Mouse (Mus musculus): ENCODE data around the gene Myom3. TPM values are rescaled to one million over a fixed set of nuclear protein-coding genes. Genes with fewer than 3 reads are reported as not detected.
A peak's percentile ranks its signal among the peaks of the same experiment; 100 is the strongest.

The Myom3 gene
- polyA plus RNA-seq, 2 experiments, result 5.0 to 12.7 TPM

DNA sequence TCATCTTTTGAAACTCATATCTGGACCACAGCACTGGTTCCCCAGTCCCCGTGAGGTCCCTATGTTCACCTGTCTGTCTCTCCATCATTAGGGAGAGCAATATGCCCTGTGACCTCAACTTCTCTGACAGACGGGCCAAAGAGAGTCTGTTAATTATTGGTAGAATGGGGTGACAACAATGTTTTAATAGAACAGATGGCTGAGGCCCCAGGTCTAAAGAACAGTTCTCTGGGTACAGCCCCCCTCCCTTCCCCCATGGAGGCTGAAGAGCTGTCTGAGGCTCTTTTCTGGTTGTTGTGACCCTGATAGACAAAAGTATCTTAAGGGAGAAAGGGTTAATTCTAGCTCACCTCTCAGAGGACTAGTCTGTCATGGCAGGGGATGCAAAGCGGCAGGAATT, 58.9 kb downstream of the Myom3 start:
- 64% methylated on average over 3 of the region's 3 CpGs for WGBS
- Histone ChIP-seq H3K36me3 (ENCODE audit: control insufficient read depth, insufficient read depth, low read length) (no peaks in the 10 kb centered on the region), H3K9ac (ENCODE audit: low read depth, low read length, severe bottlenecking) (no peak overlapping the region), H3K27me3 (ENCODE audit: control insufficient read depth, insufficient read depth, low read length) (no peaks in the 10 kb centered on the region), H3K27ac (replicated peaks; ENCODE audit: low read depth, low read length) (no peak overlapping the region), H3K9me3 (ENCODE audit: control insufficient read depth, low read length) (no peaks in the 10 kb centered on the region), H3K4me2 (replicated peaks; ENCODE audit: low read depth, low read length, severe bottlenecking) (no peak overlapping the region), H3K4me1 (ENCODE audit: control insufficient read depth, insufficient read depth, low read length) (0 out of 2 replicates have a peak, but pooled peaks cover 3% of the 10 kb centered on the region), H3K4me3 (replicated peaks; ENCODE audit: low read length) (no peak overlapping the region)
- TF ChIP-seq POLR2A (IDR thresholded peaks at IDR 0.05; ENCODE audit: borderline replicate concordance, extremely low read depth, insufficient read depth, insufficient read length), result no peak
- ATAC-seq (ENCODE audit: low FRiP score, low read depth) (no peak), DNase-seq (ENCODE audit: low spot score) (no peak)

- no peaks in the 10 kb centered on the region for H3K9me3 ChIP-seq (ENCODE audit: control insufficient read depth, low read length)
- H3K36me3 ChIP-seq (ENCODE audit: control insufficient read depth, insufficient read depth, low read length), result no peaks in the 10 kb centered on the region
- peak overlapping the region; percentile 63 for H3K27ac ChIP-seq (replicated peaks; ENCODE audit: low read depth, low read length)
- no peak for TF ChIP-seq POLR2A (IDR thresholded peaks at IDR 0.05; ENCODE audit: borderline replicate concordance, extremely low read depth, insufficient read depth, insufficient read length)
- DNase-seq (ENCODE audit: low spot score) (peak; percentile 35), ATAC-seq (ENCODE audit: low FRiP score, low read depth) (peak; percentile 57; the same call in 1 of the 2 replicates)
- 53% methylated on average over 17 of the region's 17 CpGs for WGBS
- H3K4me1 ChIP-seq (ENCODE audit: control insufficient read depth, insufficient read depth, low read length), result 0 out of 2 replicates have a peak, but pooled peaks cover 3% of the 10 kb centered on the region
- H3K9ac ChIP-seq (ENCODE audit: low read depth, low read length, severe bottlenecking), result no peak overlapping the region
- no peak overlapping the region for H3K4me2 ChIP-seq (replicated peaks; ENCODE audit: low read depth, low read length, severe bottlenecking)
- no peak overlapping the region for H3K4me3 ChIP-seq (replicated peaks; ENCODE audit: low read length)
- no peaks in the 10 kb centered on the region for H3K27me3 ChIP-seq (ENCODE audit: control insufficient read depth, insufficient read depth, low read length)
Measured at GRCm38 (mm10) chr4:135819826-135820526, 60.5 kb downstream of the Myom3 start.

GRCm38 (mm10) chr4:135821772-135822171, 62.3 kb downstream of the Myom3 start:
- H3K27me3 ChIP-seq (ENCODE audit: control insufficient read depth, insufficient read depth, low read length), result no peaks in the 10 kb centered on the region
- no peaks in the 10 kb centered on the region for H3K36me3 ChIP-seq (ENCODE audit: control insufficient read depth, insufficient read depth, low read length)
- 0 out of 2 replicates have a peak, but pooled peaks cover 3% of the 10 kb centered on the region for H3K4me1 ChIP-seq (ENCODE audit: control insufficient read depth, insufficient read depth, low read length)
- DNase-seq (ENCODE audit: low spot score) (no peak), ATAC-seq (ENCODE audit: low FRiP score, low read depth) (no peak)
- H3K27ac ChIP-seq (replicated peaks; ENCODE audit: low read depth, low read length), result no peak overlapping the region
- TF ChIP-seq POLR2A (IDR thresholded peaks at IDR 0.05; ENCODE audit: borderline replicate concordance, extremely low read depth, insufficient read depth, insufficient read length), result no peak
- no peak overlapping the region for H3K4me3 ChIP-seq (replicated peaks; ENCODE audit: low read length)
- H3K4me2 ChIP-seq (replicated peaks; ENCODE audit: low read depth, low read length, severe bottlenecking), result no peak overlapping the region
- no peaks in the 10 kb centered on the region for H3K9me3 ChIP-seq (ENCODE audit: control insufficient read depth, low read length)
- 92% methylated on average over 4 of the region's 4 CpGs for WGBS
- H3K9ac ChIP-seq (ENCODE audit: low read depth, low read length, severe bottlenecking), result no peak overlapping the region

GRCm38 (mm10) chr4:135823298-135823697, 63.8 kb downstream of the Myom3 start:
- no peaks in the 10 kb centered on the region for H3K9me3 ChIP-seq (ENCODE audit: control insufficient read depth, low read length)
- ATAC-seq (ENCODE audit: low FRiP score, low read depth), result no peak
- H3K27me3 ChIP-seq (ENCODE audit: control insufficient read depth, insufficient read depth, low read length), result no peaks in the 10 kb centered on the region
- no peak overlapping the region for H3K9ac ChIP-seq (ENCODE audit: low read depth, low read length, severe bottlenecking)
- H3K4me2 ChIP-seq (replicated peaks; ENCODE audit: low read depth, low read length, severe bottlenecking), result no peak overlapping the region
- DNase-seq (ENCODE audit: low spot score), result no peak
- no peak overlapping the region for H3K27ac ChIP-seq (replicated peaks; ENCODE audit: low read depth, low read length)
- WGBS, result 70% methylated on average over 2 of the region's 2 CpGs
- 0 out of 2 replicates have a peak, but pooled peaks cover 9% of the 10 kb centered on the region for H3K4me1 ChIP-seq (ENCODE audit: control insufficient read depth, insufficient read depth, low read length)
- no peaks in the 10 kb centered on the region for H3K36me3 ChIP-seq (ENCODE audit: control insufficient read depth, insufficient read depth, low read length)
- H3K4me3 ChIP-seq (replicated peaks; ENCODE audit: low read length), result no peak overlapping the region
- no peak for TF ChIP-seq POLR2A (IDR thresholded peaks at IDR 0.05; ENCODE audit: borderline replicate concordance, extremely low read depth, insufficient read depth, insufficient read length)

DNA sequence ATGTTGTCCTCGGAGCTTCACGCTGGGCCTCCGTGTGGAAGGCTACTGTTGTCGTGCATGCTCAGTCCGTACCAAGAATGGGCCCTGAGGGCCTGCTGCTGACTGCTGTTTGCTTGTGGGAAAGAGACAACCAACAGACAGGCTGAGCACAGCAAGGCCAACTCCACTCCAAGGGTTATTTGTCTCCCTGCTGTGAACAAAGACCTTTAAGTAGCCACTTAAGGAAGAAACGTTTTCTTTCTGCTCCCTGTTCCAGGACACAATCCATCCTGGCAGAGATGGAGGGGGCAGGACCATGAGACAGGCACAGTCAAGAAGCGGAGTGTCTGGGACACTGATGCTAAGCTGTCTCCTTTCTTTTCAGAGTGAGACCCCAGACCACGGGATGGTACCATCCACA, 64.7 kb downstream of the Myom3 start:
- no peak for ATAC-seq (ENCODE audit: low FRiP score, low read depth)
- 49% methylated on average over 8 of the region's 8 CpGs for WGBS
- Histone ChIP-seq H3K9me3 (ENCODE audit: control insufficient read depth, low read length) (no peaks in the 10 kb centered on the region), H3K36me3 (ENCODE audit: control insufficient read depth, insufficient read depth, low read length) (no peaks in the 10 kb centered on the region), H3K4me1 (ENCODE audit: control insufficient read depth, insufficient read depth, low read length) (peaks cover 16% of the 10 kb centered on the region), H3K27ac (replicated peaks; ENCODE audit: low read depth, low read length) (no peak overlapping the region), H3K27me3 (ENCODE audit: control insufficient read depth, insufficient read depth, low read length) (no peaks in the 10 kb centered on the region), H3K4me3 (replicated peaks; ENCODE audit: low read length) (no peak overlapping the region), H3K9ac (ENCODE audit: low read depth, low read length, severe bottlenecking) (no peak overlapping the region), H3K4me2 (replicated peaks; ENCODE audit: low read depth, low read length, severe bottlenecking) (no peak overlapping the region)
- no peak for DNase-seq (ENCODE audit: low spot score)
- no peak for TF ChIP-seq POLR2A (IDR thresholded peaks at IDR 0.05; ENCODE audit: borderline replicate concordance, extremely low read depth, insufficient read depth, insufficient read length)
